In the genomic region with DNA sequence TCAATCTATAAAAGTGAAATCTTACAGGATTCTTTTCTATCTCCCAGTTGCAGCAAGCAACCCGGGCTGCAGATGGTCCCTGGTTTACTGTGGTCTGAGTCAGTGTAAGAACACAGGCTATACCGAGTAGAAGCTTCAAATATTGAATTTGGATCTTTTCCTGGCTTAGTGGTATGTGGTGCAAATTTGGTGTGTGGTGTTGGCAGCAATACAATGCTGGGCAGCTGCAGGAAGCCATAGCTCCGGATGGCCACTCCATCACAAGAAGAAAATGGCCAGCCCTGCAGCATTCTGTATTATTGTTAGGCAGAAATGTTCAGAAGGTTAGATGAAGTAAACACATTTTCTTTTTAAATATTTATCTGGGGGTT, we compare ENCODE assay signal across 12 mouse cellular contexts. TPM values are rescaled to one million over a fixed set of nuclear protein-coding genes. Genes with fewer than 3 reads are reported as not detected.
DNase-seq lines count a peak whose midpoint lies in the region; ATAC-seq lines count a peak whose summit lies in the region.
"Had no signal": no experiment of that assay in that cellular context is flagged by ENCODE, and none has a peak within 500 bp of the region (broad histone marks: within the 10 kb centered on the region; RNA-seq: fewer than 3 reads in every experiment).

No protein-coding gene starts in this region.

- peaks cover 19% of the 10 kb centered on the region for H3K4me1 ChIP-seq in lung, embryonic 15.5 days
- peaks cover 31% of the 10 kb centered on the region for H3K4me1 ChIP-seq in hindbrain, embryonic 15.5 days (replicated peaks)
- H3K4me1 ChIP-seq in neural tube, embryonic 14.5 days (ENCODE audit: control insufficient read depth, insufficient read depth, low read length) = peaks cover 10% of the 10 kb centered on the region

- no peaks in the 10 kb centered on the region for H3K27me3 ChIP-seq in lung, embryonic 15.5 days
- no peaks in the 10 kb centered on the region for H3K27me3 ChIP-seq in hindbrain, embryonic 15.5 days
- no peaks in the 10 kb centered on the region for H3K27me3 ChIP-seq in neural tube, embryonic 14.5 days (ENCODE audit: control insufficient read depth, insufficient read depth, low read length)

- H3K4me2 ChIP-seq in lung, embryonic 15.5 days = no peak overlapping the region
- no peak overlapping the region for H3K4me2 ChIP-seq in hindbrain, embryonic 15.5 days
- no peak overlapping the region for H3K4me2 ChIP-seq in neural tube, embryonic 14.5 days (ENCODE audit: low read depth, low read length)

- H3K4me3 ChIP-seq in lung, embryonic 15.5 days = no peak overlapping the region
- H3K4me3 ChIP-seq in hindbrain, embryonic 15.5 days = no peak overlapping the region
- no peak overlapping the region for H3K4me3 ChIP-seq in neural tube, embryonic 14.5 days (ENCODE audit: low read depth, low read length)
- H3K4me3 ChIP-seq: heart, adult 2 months had no signal

- peak overlapping the region; percentile 20; the same call in 1 of the 2 replicates for H3K27ac ChIP-seq in lung, embryonic 15.5 days
- H3K27ac ChIP-seq in hindbrain, embryonic 15.5 days (replicated peaks) = peak overlapping the region; percentile 77
- H3K27ac ChIP-seq in neural tube, embryonic 14.5 days (ENCODE audit: low read depth, low read length) = peak overlapping the region; percentile 63
- H3K27ac ChIP-seq: heart, adult 2 months had no signal

- no peak for DNase-seq in lung, postnatal 4 days
- peak; percentile 68 for DNase-seq in brain, adult 2 months (ENCODE audit: low read depth, low spot score)
- no peak for DNase-seq in kidney, postnatal 36 days
- no peak for DNase-seq in thymus, postnatal 25 days
- DNase-seq: heart, adult 2 months; heart, postnatal 36 days; kidney, adult 18-20 months; right cerebral cortex, postnatal 25 days; thymus, adult 18-20 months had no signal

- no peak overlapping the region for H3K9ac ChIP-seq in lung, embryonic 15.5 days
- H3K9ac ChIP-seq in hindbrain, embryonic 15.5 days = no peak overlapping the region
- H3K9ac ChIP-seq in neural tube, embryonic 14.5 days (replicated peaks; ENCODE audit: low read depth, low read length) = no peak overlapping the region

- peaks cover 25% of the 10 kb centered on the region for H3K36me3 ChIP-seq in lung, embryonic 15.5 days
- H3K36me3 ChIP-seq in hindbrain, embryonic 15.5 days = no peaks in the 10 kb centered on the region
- no peaks in the 10 kb centered on the region for H3K36me3 ChIP-seq in neural tube, embryonic 14.5 days (ENCODE audit: control insufficient read depth, insufficient read depth, low read length)

- no peaks in the 10 kb centered on the region for H3K9me3 ChIP-seq in lung, embryonic 15.5 days
- no peaks in the 10 kb centered on the region for H3K9me3 ChIP-seq in hindbrain, embryonic 15.5 days
- H3K9me3 ChIP-seq in neural tube, embryonic 14.5 days (ENCODE audit: control insufficient read depth, low read length) = no peaks in the 10 kb centered on the region

- no peak for ATAC-seq in lung, embryonic 15.5 days (ENCODE audit: borderline replicate concordance, extremely low read depth, low FRiP score, low TSS enrichment)
- peak; percentile 60; the same call in 1 of the 2 replicates for ATAC-seq in hindbrain, embryonic 15.5 days (ENCODE audit: low FRiP score, low read depth)
- no peak for ATAC-seq in neural tube, embryonic 14.5 days (ENCODE audit: low read depth)

- WGBS in lung, embryonic 15.5 days = 42% methylated on average over 3 of the region's 3 CpGs
- WGBS in hindbrain, embryonic 15.5 days = 28% methylated on average over 3 of the region's 3 CpGs
- WGBS in neural tube, embryonic 14.5 days = 44% methylated on average over 3 of the region's 3 CpGs

RNA-seq across cellular contexts. Expression of a gene that starts 27.7 kb away (rescaled TPM):
- 18.3 and 18.4 TPM in 2 replicates for polyA plus RNA-seq in lung, embryonic 15.5 days (2015; fragmentation: Nextera tagmentation; extraction: Ambion mirVana)
- 2.6 and 3.9 TPM in 2 replicates for polyA plus RNA-seq in hindbrain, embryonic 15.5 days (2015; fragmentation: Nextera tagmentation; extraction: Ambion mirVana)
- 1.3 and 3.5 TPM in 2 replicates for polyA plus RNA-seq in neural tube, embryonic 14.5 days (2014; fragmentation: Nextera tagmentation; extraction: Ambion mirVana)

Comparison
In these comparisons a context has a peak if more than half of its experiments do, and no peak if none do; other contexts are left out.
1. H3K27ac ChIP-seq: peak in every context shown above with its lines; median percentile 77 in hindbrain, embryonic 15.5 days; 63 in neural tube, embryonic 14.5 days; 20 in lung, embryonic 15.5 days.